26 mouse cellular contexts compared by ENCODE assay signal in the genomic region with DNA sequence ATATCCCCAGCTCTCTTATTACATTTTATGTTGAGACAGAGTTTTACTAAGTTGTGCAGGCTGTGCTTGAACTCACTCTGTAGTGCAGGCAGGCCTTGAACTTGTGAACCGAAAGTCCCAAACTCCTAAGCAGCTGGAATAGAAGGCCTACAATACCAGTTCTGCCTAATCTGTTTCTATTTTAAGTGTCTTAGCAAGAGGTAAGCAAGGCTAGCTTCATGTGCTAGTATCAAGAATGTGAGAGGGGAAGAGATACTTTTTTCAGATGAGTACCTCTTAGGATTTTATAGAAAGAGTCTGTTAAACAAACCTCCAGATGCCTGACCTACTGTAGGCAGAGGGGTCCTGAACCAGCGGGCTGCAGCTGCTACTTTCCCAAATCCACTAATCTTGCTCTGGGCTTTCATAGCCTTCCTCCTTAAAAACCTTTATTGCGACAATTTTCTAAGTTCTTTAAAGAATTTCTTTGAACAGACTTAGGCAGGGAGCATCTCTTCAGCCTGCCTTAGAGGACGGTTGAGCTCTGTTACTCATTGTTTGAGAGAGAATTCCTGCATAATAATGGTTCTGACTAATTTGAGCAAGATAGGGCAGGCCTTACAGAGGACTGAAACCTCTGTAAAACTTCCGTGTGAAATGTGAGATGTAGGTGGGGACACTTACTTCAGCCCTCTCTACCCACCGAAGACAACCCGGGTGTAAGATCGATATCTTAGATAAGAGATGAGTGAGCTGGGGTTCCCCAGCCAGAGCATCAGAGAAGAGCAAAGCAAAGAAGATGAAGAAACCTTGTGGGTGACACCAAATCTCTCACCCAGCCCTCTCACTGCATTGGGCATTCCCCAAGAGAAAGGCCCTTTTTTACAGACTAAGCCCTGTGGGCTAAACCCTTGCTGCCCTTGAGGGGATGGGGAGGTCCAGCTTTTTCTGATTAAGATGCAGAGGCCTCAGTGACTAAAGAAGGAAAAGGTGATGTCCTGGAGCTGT. TPM values are rescaled to one million over a fixed set of nuclear protein-coding genes. Genes with fewer than 3 reads are reported as not detected.
DNase-seq lines count a peak whose midpoint lies in the region; TF ChIP-seq lines count a peak whose summit lies in the region.
"Had no signal": no experiment of that assay in that cellular context is flagged by ENCODE, and none has a peak within 500 bp of the region (broad histone marks: within the 10 kb centered on the region; RNA-seq: fewer than 3 reads in every experiment).

No protein-coding gene starts in this region.

- no peaks in the 10 kb centered on the region for H3K27me3 ChIP-seq in thymus, adult 2 months (ENCODE audit: control insufficient read depth, insufficient read depth, low read length)
- H3K27me3 ChIP-seq: heart, embryonic 13.5 days; hindbrain, embryonic 13.5 days; intestine, embryonic 15.5 days; limb, embryonic 13.5 days; liver, embryonic 12.5 days; neural tube, embryonic 15.5 days had no signal

- no peak overlapping the region for H3K4me3 ChIP-seq in embryonic fibroblast, embryonic 13.5 days (ENCODE audit: insufficient read depth, low read length)
- no peak overlapping the region for H3K4me3 ChIP-seq in thymus, adult 2 months (ENCODE audit: control insufficient read depth, insufficient read depth, low read length)
- H3K4me3 ChIP-seq: heart, embryonic 13.5 days; hindbrain, embryonic 13.5 days; intestine, embryonic 15.5 days; limb, embryonic 13.5 days; liver, embryonic 12.5 days; megakaryocyte, embryonic 14.5 days; myocyte; neural tube, embryonic 15.5 days had no signal

- no peaks in the 10 kb centered on the region for H3K4me1 ChIP-seq in embryonic fibroblast, embryonic 13.5 days (ENCODE audit: control insufficient read depth, insufficient read depth, low read length)
- H3K4me1 ChIP-seq in thymus, adult 2 months (replicated peaks; ENCODE audit: control insufficient read depth, insufficient read depth, low read length): peaks cover 2% of the 10 kb centered on the region; the same call in 1 of the 2 replicates
- H3K4me1 ChIP-seq: heart, embryonic 13.5 days; hindbrain, embryonic 13.5 days; intestine, embryonic 15.5 days; limb, embryonic 13.5 days; liver, embryonic 12.5 days; neural tube, embryonic 15.5 days had no signal

- intact Hi-C loops in heart, postnatal 25 days (cut with DNase I): no loop called here

- no peak for TF ChIP-seq POLR2A in embryonic fibroblast, embryonic 13.5 days (IDR thresholded peaks at IDR 0.05; ENCODE audit: low read depth, low read length)
- TF ChIP-seq POLR2A in thymus, adult 2 months (IDR thresholded peaks at IDR 0.05; ENCODE audit: control insufficient read depth, extremely low read depth, insufficient read depth, low read length, poor library complexity): no peak

- no peak for TF ChIP-seq CTCF in embryonic fibroblast, embryonic 13.5 days (IDR thresholded peaks at IDR 0.05; ENCODE audit: borderline replicate concordance, insufficient read depth, low read length)
- no peak for TF ChIP-seq CTCF in thymus, adult 2 months (IDR thresholded peaks at IDR 0.05; ENCODE audit: borderline replicate concordance, control insufficient read depth, extremely low read depth, insufficient read depth, low read length, poor library complexity)

- peak; percentile 18 for DNase-seq in kidney, adult 9 months
- no peak for DNase-seq in kidney, postnatal 36 days
- DNase-seq in Muller cell, postnatal 12 days (ENCODE audit: inconsistent ontology term): peak; percentile 14
- DNase-seq in natural killer cell, adult 2 months (ENCODE audit: low spot score in 2 of 2): peak; percentile 68 to 86
- DNase-seq in heart, postnatal 25 days (ENCODE audit: low spot score): no peak
- DNase-seq in thymus, adult 2 months: no peak
- DNase-seq in urinary bladder, postnatal 25 days (ENCODE audit: low spot score): no peak
- DNase-seq: adrenal gland, postnatal 25 days; cerebellum, adult 11-12 months; cerebellum, postnatal 10 days; gastrocnemius, postnatal 25 days; heart, adult 18-20 months; heart, postnatal 14 days; kidney, postnatal 4 days; lung, adult 2 months; lung, postnatal 14 days; right cerebral cortex, adult 18-20 months had no signal

- 55% methylated on average over 8 of the region's 8 CpGs for WGBS in thymus, adult 2 months

- H3K36me3 ChIP-seq in thymus, adult 2 months (ENCODE audit: control insufficient read depth, insufficient read depth, low read length): no peaks in the 10 kb centered on the region
- H3K36me3 ChIP-seq: heart, embryonic 13.5 days; hindbrain, embryonic 13.5 days; intestine, embryonic 15.5 days; limb, embryonic 13.5 days; liver, embryonic 12.5 days; neural tube, embryonic 15.5 days had no signal

- H3K27ac ChIP-seq in embryonic fibroblast, embryonic 13.5 days (ENCODE audit: insufficient read depth, low read length): peak overlapping the region; percentile 65
- H3K27ac ChIP-seq in thymus, adult 2 months (ENCODE audit: control insufficient read depth, insufficient read depth, low read length): no peak overlapping the region
- H3K27ac ChIP-seq: heart, embryonic 13.5 days; hindbrain, embryonic 13.5 days; intestine, embryonic 15.5 days; limb, embryonic 13.5 days; liver, embryonic 12.5 days; neural tube, embryonic 15.5 days had no signal

RNA-seq across cellular contexts. Expression of a gene that starts 26.2 kb away (rescaled TPM):
- polyA plus RNA-seq in embryonic fibroblast, embryonic 13.5 days (2011; ENCODE audit: insufficient read length, low read depth, missing spikeins): 106 and 119 TPM in 2 replicates
- total RNA-seq in heart, postnatal 25 days (2021): 10 to 100 TPM; 22.3 to 28.0 TPM
- polyA plus RNA-seq in thymus, adult 2 months (2012; rRNA removed): 25.5 and 27.2 TPM in 2 replicates

Comparison
In these comparisons a context has a peak if more than half of its experiments do, and no peak if none do; other contexts are left out.
1. DNase-seq: peak in kidney, adult 9 months (single experiment), Muller cell, postnatal 12 days (single experiment) and natural killer cell, adult 2 months (2 of 2); none in kidney, postnatal 36 days (0 of 2), heart, postnatal 25 days (single experiment), thymus, adult 2 months (single experiment) and urinary bladder, postnatal 25 days (single experiment).